Mouse (Mus musculus): Measurements from ENCODE around the gene Sox5.
A peak's percentile ranks its signal among the peaks of the same experiment; 100 is the strongest.

Sox5 gene

GRCm38 (mm10) chr6:144579301-144579700, 202.5 kb downstream of the Sox5 start:
- no peak for DNase-seq (ENCODE audit: low read depth)

- no peak for DNase-seq (ENCODE audit: low read depth)
Observed at GRCm38 (mm10) chr6:144570850-144571249, 210.9 kb downstream of the Sox5 start.

- no peak for DNase-seq (ENCODE audit: low read depth)
Observed at GRCm38 (mm10) chr6:144565827-144566226, 215.9 kb downstream of the Sox5 start.

GRCm38 (mm10) chr6:144561718-144562117, 220.1 kb downstream of the Sox5 start:
- no peak for DNase-seq (ENCODE audit: low read depth)

- DNase-seq (ENCODE audit: low read depth), result no peak
Observed at GRCm38 (mm10) chr6:144560211-144560610, 221.6 kb downstream of the Sox5 start.

GRCm38 (mm10) chr6:144553476-144553875, 228.3 kb downstream of the Sox5 start:
- no peak for DNase-seq (ENCODE audit: low read depth)

- DNase-seq (ENCODE audit: low read depth), result no peak
Observed at GRCm38 (mm10) chr6:144548991-144549390, 232.8 kb downstream of the Sox5 start.

- DNase-seq (ENCODE audit: low read depth), result peak; percentile 26
Observed at GRCm38 (mm10) chr6:144547141-144547540, 234.6 kb downstream of the Sox5 start.

GRCm38 (mm10) chr6:144545549-144545948, 236.2 kb downstream of the Sox5 start:
- no peak for DNase-seq (ENCODE audit: low read depth)

GRCm38 (mm10) chr6:144541316-144541715, 240.5 kb downstream of the Sox5 start:
- DNase-seq (ENCODE audit: low read depth), result peak; percentile 74

- DNase-seq (ENCODE audit: low read depth), result no peak
Observed at GRCm38 (mm10) chr6:144539439-144540192, 242.2 kb downstream of the Sox5 start.

- no peak for DNase-seq (ENCODE audit: low read depth)
Observed at GRCm38 (mm10) chr6:144523479-144523878, 258.3 kb downstream of the Sox5 start.

GRCm38 (mm10) chr6:144518811-144519210, 263.0 kb downstream of the Sox5 start:
- no peak for DNase-seq (ENCODE audit: low read depth)

- no peak for DNase-seq (ENCODE audit: low read depth)
Observed at GRCm38 (mm10) chr6:144515905-144516304, 265.9 kb downstream of the Sox5 start.

- no peak for DNase-seq (ENCODE audit: low read depth)
Observed at GRCm38 (mm10) chr6:144513761-144514160, 268.0 kb downstream of the Sox5 start.

GRCm38 (mm10) chr6:144511925-144512324, 269.9 kb downstream of the Sox5 start:
- DNase-seq (ENCODE audit: low read depth), result no peak

GRCm38 (mm10) chr6:144510147-144510546, 271.6 kb downstream of the Sox5 start:
- DNase-seq (ENCODE audit: low read depth), result no peak

- no peak for DNase-seq (ENCODE audit: low read depth)
Observed at GRCm38 (mm10) chr6:144504197-144504551, 277.6 kb downstream of the Sox5 start.

GRCm38 (mm10) chr6:144503399-144504196, 278.2 kb downstream of the Sox5 start:
- no peak for DNase-seq (ENCODE audit: low read depth)

GRCm38 (mm10) chr6:144501439-144501838, 280.3 kb downstream of the Sox5 start:
- no peak for DNase-seq (ENCODE audit: low read depth)

GRCm38 (mm10) chr6:144498177-144498576, 283.6 kb downstream of the Sox5 start:
- DNase-seq (ENCODE audit: low read depth), result peak; percentile 17

GRCm38 (mm10) chr6:144491761-144492415, 289.9 kb downstream of the Sox5 start:
- DNase-seq (ENCODE audit: low read depth), result no peak

- no peak for DNase-seq (ENCODE audit: low read depth)
Observed at GRCm38 (mm10) chr6:144490896-144491295, 290.9 kb downstream of the Sox5 start.

All from naive thymus-derived CD4-positive, alpha-beta T cell, adult 2 months (primary cell).